Mouse (Mus musculus): ENCODE data around the gene Traf5.

DNA sequence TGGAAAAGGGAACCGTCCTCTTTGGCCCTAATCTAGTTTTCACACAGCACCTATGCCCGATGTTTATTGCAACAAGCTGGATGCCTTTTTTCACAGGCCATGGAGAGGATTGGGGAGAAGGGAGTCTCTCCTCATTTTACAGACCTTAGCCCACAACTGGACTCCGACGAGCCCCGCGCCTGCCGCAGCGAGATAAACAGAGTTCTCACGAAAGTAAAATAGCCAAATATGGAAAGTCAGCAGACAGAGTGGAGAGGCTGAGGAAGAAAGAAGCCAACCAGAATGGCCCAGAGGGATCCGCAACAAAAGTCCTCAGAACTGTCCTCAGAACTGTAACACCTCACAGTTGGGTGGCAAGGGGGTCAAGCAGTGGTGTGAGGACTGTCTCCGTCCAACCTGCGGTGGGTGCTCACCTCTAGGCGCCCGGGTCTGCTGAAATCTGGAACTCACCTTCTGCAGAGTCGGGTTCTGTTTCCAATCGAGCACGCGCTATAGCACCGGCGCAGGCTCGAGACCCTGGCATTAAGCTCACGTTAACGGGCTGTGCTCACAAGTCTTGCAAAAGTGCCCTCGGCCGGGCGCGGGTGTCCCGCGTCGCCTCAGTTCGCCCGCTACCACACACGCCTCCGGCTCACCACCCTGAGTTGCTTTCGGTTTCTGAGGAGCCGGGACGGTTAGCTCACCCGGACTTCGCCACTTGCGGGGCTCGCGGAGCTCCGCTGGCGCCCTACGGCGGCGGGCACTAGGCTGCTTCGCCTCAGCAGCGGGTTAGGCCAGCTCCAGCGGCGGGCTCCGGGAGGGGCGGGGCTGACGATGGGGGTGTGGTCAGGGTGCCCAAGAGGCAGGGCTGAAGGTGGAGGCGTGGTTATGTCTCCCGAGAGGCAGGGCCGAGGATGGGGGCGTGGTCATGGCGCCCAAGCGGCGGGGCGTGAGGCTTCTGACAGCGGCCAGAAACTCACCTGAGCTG, at the start of gene Traf5:
- TF ChIP-seq CTCF (conservative IDR thresholded peaks at IDR 0.05; ENCODE audit: low read length) = no peak
- TF ChIP-seq NANOG (IDR thresholded peaks at IDR 0.05; ENCODE audit: borderline replicate concordance, low read length) = no peak
- TF ChIP-seq POU5F1 (IDR thresholded peaks at IDR 0.05; ENCODE audit: borderline replicate concordance, low read length) = no peak
